Mouse (Mus musculus) small intestine, adult 2 months (tissue): ENCODE measurements at regions not wholly inside any gene's neighbourhood (a gene's known extent, or its start where the extent isn't known, plus 50 kb on each side); places are given as distances from the start of the nearest gene placed in this dataset.

Source experiments
- H3K27ac ChIP-seq: fragments of 200-500 bp; 2 replicates; pipeline ENCODE4 v1.5.1; 2012; ENCODE audit warnings: low read depth, low read length, control low read depth, inconsistent platforms; ENCODE audit not compliant: insufficient read depth
- H3K27me3 ChIP-seq: fragments of 200-500 bp; 2 replicates; pipeline ENCODE4 v1.6.1; 2012; ENCODE audit warnings: mild to moderate bottlenecking, moderate library complexity, low read length, inconsistent platforms; ENCODE audit not compliant: control insufficient read depth, insufficient read depth
- H3K36me3 ChIP-seq: fragments of 200-500 bp; 2 replicates; pipeline ENCODE4 v1.6.1; 2012; ENCODE audit warnings: mild to moderate bottlenecking, low read length, control low read depth, inconsistent platforms; ENCODE audit not compliant: control insufficient read depth, insufficient read depth
- H3K4me1 ChIP-seq: fragments of 200-500 bp; 2 replicates; pipeline ENCODE4 v1.6.1; 2012; ENCODE audit warnings: low read length, inconsistent platforms, mixed read lengths; ENCODE audit not compliant: control insufficient read depth, insufficient read depth, insufficient read length
- H3K4me3 ChIP-seq: fragments of 200-500 bp; 2 replicates; pipeline ENCODE4 v1.5.1; 2012; ENCODE audit warnings: low read depth, mild to moderate bottlenecking, control low read depth, inconsistent platforms, low read length, moderate library complexity
- CTCF ChIP-seq: fragments of 200-500 bp; IDR thresholded peaks from 2 replicates; pipeline ENCODE4 v1.5.1; 2012; ENCODE audit warnings: low read depth, mild to moderate bottlenecking, control low read depth, inconsistent platforms, low read length, moderate library complexity, mixed read lengths; ENCODE audit not compliant: insufficient replicate concordance, insufficient read length; ENCODE audit errors: extremely low read depth
- POLR2A ChIP-seq: fragments of 200-500 bp; IDR thresholded peaks from 2 replicates; pipeline ENCODE4 v1.6.1; 2012; ENCODE audit warnings: low read depth, mild to moderate bottlenecking, control low read depth, inconsistent platforms, low read length, moderate library complexity
- WGBS: fragments of 180-500 bp; shearing (Covaris S2); methylation state at CpG from one replicate; pipeline ENCODE4 v1.1.7; 2018; 5-methylcytosine and 5-hydroxymethylcytosine counted together

DNA sequence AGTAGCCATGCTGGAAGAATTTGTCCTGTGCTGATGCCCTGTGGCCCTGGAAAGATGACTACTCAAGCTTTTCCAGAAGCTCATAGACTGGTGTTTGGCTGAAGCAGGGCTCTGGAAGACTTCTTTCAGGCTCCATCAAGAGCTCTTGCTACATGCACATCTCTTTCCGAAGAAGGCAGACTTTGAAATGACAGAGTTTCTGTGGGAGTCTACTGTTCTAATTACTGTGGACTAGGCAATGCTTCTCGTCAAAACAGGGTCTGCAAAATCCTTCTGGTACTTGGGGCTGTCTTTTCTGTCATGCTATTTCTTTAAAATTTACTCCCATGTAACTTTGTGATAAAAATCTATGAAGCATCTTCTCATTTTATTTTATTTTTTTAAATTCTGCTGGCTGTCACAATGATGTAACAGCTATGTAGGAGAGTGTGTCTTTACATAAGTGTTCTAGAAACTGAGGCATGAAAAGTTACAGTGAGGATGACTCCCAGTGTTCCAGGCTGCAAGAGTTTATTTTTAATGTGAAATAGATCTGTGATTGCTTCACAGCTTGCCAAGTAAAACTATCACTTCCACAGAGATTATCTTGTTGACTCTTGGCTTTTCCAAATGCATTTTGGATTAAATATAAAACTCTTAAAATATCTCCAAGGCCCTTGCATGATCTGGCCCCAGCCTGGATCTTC, 244.9 kb upstream of the Nmur2 start:
- Histone ChIP-seq H3K27me3 (no peaks in the 10 kb centered on the region), H3K4me1 (no peaks in the 10 kb centered on the region), H3K4me3 (no peak overlapping the region), H3K36me3 (no peaks in the 10 kb centered on the region), H3K27ac (no peak overlapping the region)
- 78% methylated on average over 2 of the region's 2 CpGs for WGBS
- TF ChIP-seq POLR2A (no peak), CTCF (no peak)

DNA sequence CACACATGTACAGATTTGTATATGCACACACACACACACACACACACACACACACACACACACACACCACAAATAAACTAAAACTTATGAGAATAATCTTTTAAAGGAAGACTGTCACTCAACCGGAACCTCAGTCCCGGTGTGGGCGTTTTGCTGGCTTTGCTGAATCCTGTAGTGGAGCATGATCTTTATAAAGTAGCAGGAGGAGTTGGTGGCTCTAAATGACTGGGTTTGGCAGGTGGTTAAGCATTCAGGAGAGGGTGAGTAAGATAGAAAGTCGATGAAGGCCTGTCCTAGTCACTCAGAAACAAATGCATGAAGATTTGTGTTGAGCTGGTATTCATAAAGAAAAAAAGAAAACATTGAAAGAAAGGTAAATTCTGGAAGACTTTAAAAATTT, 240.4 kb upstream of the Nmur2 start:
- whole genome bisulfite sequencing, result 84% methylated on average over 4 of the region's 4 CpGs
- no peak for TF ChIP-seq CTCF
- TF ChIP-seq POLR2A, result no peak
- no peaks in the 10 kb centered on the region for H3K4me1 ChIP-seq

GRCm38 (mm10) chr11:56280216-56280615, 239.4 kb upstream of the Nmur2 start:
- no peaks in the 10 kb centered on the region for H3K36me3 ChIP-seq
- WGBS, result 46% methylated on average over 2 of the region's 2 CpGs
- no peaks in the 10 kb centered on the region for H3K27me3 ChIP-seq
- no peak for TF ChIP-seq CTCF
- no peak for TF ChIP-seq POLR2A
- H3K27ac ChIP-seq, result no peak overlapping the region
- no peak overlapping the region for H3K4me3 ChIP-seq
- no peaks in the 10 kb centered on the region for H3K4me1 ChIP-seq

More for the DNA sequence above, 240.4 kb upstream of the Nmur2 start:
- Histone ChIP-seq H3K4me3 (no peak overlapping the region), H3K36me3 (no peaks in the 10 kb centered on the region), H3K27ac (no peak overlapping the region), H3K27me3 (no peaks in the 10 kb centered on the region)

DNA sequence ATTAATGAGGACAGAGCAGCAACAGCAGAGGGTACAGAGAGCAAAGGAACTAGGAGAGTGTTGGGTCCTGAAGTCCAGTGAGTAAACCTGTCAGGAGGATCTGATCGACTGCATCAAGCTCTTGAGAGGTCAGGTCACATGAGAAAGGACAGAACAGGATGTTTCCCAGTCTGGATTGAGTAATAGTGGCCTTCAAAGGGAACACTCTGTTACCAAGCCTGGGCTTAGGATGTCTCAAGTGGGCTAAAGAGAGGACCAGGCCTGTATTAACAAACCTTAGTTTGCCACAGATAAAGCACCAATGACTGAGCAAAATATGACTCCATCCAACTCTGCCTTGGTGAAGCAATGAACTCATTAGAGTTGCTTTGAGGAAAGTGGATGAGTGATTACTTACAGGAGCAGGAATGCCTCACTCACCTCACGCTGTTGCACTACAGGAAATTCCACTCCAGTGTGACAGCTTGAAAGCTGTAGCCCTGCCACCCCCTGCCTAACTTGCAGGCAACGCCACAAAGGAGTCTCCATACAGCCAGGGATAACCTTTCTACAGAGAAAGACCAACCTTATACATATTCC, 229.2 kb upstream of the Nmur2 start:
- Histone ChIP-seq H3K27me3 (no peaks in the 10 kb centered on the region), H3K36me3 (no peaks in the 10 kb centered on the region), H3K4me1 (no peaks in the 10 kb centered on the region), H3K4me3 (no peak overlapping the region), H3K27ac (no peak overlapping the region)
- WGBS, result 41% methylated on average over 3 of the region's 3 CpGs
- TF ChIP-seq CTCF (no peak), POLR2A (no peak)

- Histone ChIP-seq H3K4me3 (no peak overlapping the region), H3K4me1 (no peaks in the 10 kb centered on the region), H3K27ac (no peak overlapping the region), H3K36me3 (no peaks in the 10 kb centered on the region), H3K27me3 (no peaks in the 10 kb centered on the region)
- TF ChIP-seq CTCF, result no peak
- TF ChIP-seq POLR2A, result no peak
- 93% methylated on average over 10 of the region's 10 CpGs for WGBS
Measured at GRCm38 (mm10) chr11:56262726-56263125, 221.9 kb upstream of the Nmur2 start.

DNA sequence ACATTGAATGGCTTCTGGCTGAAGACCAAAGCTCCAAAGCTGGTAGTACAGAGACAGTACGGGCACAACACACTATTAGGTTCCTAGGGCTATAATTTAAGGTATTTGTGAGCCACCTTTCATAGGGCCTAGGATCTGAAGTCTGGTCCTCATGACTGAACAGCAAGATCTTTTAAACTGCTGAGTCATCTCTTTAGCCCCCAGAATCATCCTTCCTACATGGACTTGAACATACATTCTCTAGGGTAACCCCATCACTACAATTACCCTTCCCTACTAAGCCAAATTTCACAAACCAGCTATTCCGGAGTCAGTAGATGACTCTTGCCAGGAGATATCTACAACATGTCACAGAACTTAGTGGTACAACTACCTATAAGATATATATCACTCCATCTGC, 215.5 kb upstream of the Nmur2 start:
- 80% methylated on average over 2 of the region's 2 CpGs for WGBS
- no peak for TF ChIP-seq POLR2A
- no peak for TF ChIP-seq CTCF
- no peak overlapping the region for H3K27ac ChIP-seq
- no peak overlapping the region for H3K4me3 ChIP-seq
- no peaks in the 10 kb centered on the region for H3K27me3 ChIP-seq
- no peaks in the 10 kb centered on the region for H3K4me1 ChIP-seq
- no peaks in the 10 kb centered on the region for H3K36me3 ChIP-seq

DNA sequence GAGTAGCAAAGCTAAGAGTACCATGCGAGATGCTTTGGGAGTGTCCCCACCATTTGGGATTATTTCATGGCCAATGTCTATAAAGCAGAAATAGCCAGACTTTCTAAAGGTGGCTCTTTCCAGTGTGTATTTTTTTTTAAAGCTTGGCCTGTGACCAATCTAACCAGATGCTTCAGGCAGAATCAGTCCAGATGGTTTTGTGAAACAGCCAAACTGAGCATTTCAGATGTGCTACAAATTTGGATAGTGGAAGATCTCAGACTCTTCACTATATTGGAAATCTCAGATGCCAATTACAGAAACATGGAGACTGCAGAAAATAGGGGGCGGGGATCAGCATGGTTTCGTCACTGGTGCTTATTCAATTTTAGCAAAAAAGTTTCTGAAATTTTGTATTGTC, 213.6 kb upstream of the Nmur2 start:
- no peaks in the 10 kb centered on the region for H3K27me3 ChIP-seq
- no peak overlapping the region for H3K4me3 ChIP-seq
- 85% methylated on average over 3 of the region's 3 CpGs for WGBS
- H3K4me1 ChIP-seq, result no peaks in the 10 kb centered on the region
- no peak for TF ChIP-seq POLR2A
- no peak for TF ChIP-seq CTCF
- no peak overlapping the region for H3K27ac ChIP-seq
- H3K36me3 ChIP-seq, result no peaks in the 10 kb centered on the region
